Mouse (Mus musculus): Measurements from ENCODE around the gene Prkce. TPM values are rescaled to one million over a fixed set of nuclear protein-coding genes. Genes with fewer than 3 reads are reported as not detected.

Gene Prkce
- polyA plus RNA-seq, 1 experiment from 2014 or later, result 6.3 TPM

- no peaks in the 10 kb centered on the region for H3K9me3 ChIP-seq
- ATAC-seq (ENCODE audit: insufficient read depth, low FRiP score, low read depth), result no peak
These were observed 17.1 kb downstream of the Prkce start for GRCm38 (mm10) chr17:86184552-86185209.

GRCm38 (mm10) chr17:86185584-86185983 lies 18.0 kb downstream of the Prkce start:
- Histone ChIP-seq H3K4me1 (peaks cover 8% of the 10 kb centered on the region), H3K27me3 (replicated peaks) (no peaks in the 10 kb centered on the region), H3K27ac (no peak overlapping the region), H3K4me3 (replicated peaks) (no peak overlapping the region), H3K9ac (no peak overlapping the region), H3K4me2 (peak overlapping the region; percentile 16; the same call in 1 of the 2 replicates), H3K36me3 (no peaks in the 10 kb centered on the region), H3K9me3 (no peaks in the 10 kb centered on the region)
- peak; percentile 76 for ATAC-seq (ENCODE audit: insufficient read depth, low FRiP score, low read depth)
- WGBS, result 20% methylated on average over 7 of the region's 7 CpGs

More at GRCm38 (mm10) chr17:86184552-86185209, 17.1 kb downstream of the Prkce start:
- no peak overlapping the region for H3K27ac ChIP-seq
- no peak overlapping the region for H3K4me2 ChIP-seq
- H3K4me3 ChIP-seq (replicated peaks), result no peak overlapping the region
- no peak overlapping the region for H3K9ac ChIP-seq
- no peaks in the 10 kb centered on the region for H3K36me3 ChIP-seq
- peaks cover 8% of the 10 kb centered on the region for H3K4me1 ChIP-seq
- WGBS, result 31% methylated on average over 9 of the region's 9 CpGs
- no peaks in the 10 kb centered on the region for H3K27me3 ChIP-seq (replicated peaks)

DNA sequence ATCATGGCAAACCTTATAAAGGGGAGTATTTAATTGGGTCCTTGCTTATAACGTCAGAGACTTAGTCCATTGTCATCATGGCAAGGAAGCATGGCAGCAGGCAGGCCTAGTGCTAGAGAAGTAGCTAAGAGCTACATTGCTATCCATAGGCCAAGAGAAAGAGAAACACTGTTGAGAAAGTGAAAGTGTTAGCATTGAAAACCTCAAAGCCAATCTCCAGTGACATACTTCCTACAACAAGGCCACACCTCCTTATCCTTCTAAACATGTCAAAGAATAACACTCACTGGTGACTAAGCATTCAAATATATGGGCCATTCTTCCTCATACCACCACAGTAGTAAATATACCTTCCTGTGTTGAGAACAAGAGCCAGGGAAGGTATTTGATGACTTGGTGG lies 20.2 kb downstream of the Prkce start:
- Histone ChIP-seq H3K4me3 (replicated peaks) (no peak overlapping the region), H3K27me3 (replicated peaks) (no peaks in the 10 kb centered on the region), H3K27ac (no peak overlapping the region), H3K9ac (no peak overlapping the region), H3K36me3 (no peaks in the 10 kb centered on the region), H3K9me3 (no peaks in the 10 kb centered on the region), H3K4me1 (peaks cover 8% of the 10 kb centered on the region), H3K4me2 (no peak overlapping the region)
- no peak for ATAC-seq (ENCODE audit: insufficient read depth, low FRiP score, low read depth)
- WGBS, result 87% methylated on average over 1 of the region's 1 CpGs

- no peak for ATAC-seq (ENCODE audit: insufficient read depth, low FRiP score, low read depth)
- no peak overlapping the region for H3K27ac ChIP-seq
- no peaks in the 10 kb centered on the region for H3K27me3 ChIP-seq (replicated peaks)
- 70% methylated on average over 6 of the region's 6 CpGs for WGBS
- H3K4me2 ChIP-seq, result no peak overlapping the region
- H3K36me3 ChIP-seq, result no peaks in the 10 kb centered on the region
- no peaks in the 10 kb centered on the region for H3K9me3 ChIP-seq
- no peak overlapping the region for H3K9ac ChIP-seq
- no peak overlapping the region for H3K4me3 ChIP-seq (replicated peaks)
- H3K4me1 ChIP-seq, result no peaks in the 10 kb centered on the region
These were observed 26.4 kb downstream of the Prkce start for GRCm38 (mm10) chr17:86193979-86194378.

DNA sequence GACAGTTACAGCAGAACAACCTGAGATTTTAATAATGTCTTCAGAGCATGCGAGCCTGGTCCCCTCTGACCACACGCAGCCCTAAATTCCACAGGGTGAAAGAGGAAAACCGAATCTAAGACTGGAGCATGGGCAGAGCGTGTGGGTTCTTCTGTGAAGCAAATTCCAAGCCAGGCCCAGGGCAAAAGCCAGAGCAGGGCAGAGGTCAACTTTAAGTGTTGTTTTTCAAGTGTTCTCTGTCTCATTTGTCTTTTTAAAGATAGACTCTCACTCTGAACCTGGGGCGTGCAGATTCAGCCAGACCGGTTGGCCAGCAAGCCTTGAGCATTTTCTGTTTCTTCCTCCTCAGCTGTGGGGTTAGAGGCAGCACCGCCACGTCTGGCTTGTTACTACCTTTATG lies 27.3 kb downstream of the Prkce start:
- Histone ChIP-seq H3K9me3 (no peaks in the 10 kb centered on the region), H3K9ac (no peak overlapping the region), H3K4me1 (no peaks in the 10 kb centered on the region), H3K4me3 (replicated peaks) (no peak overlapping the region), H3K27me3 (replicated peaks) (no peaks in the 10 kb centered on the region), H3K4me2 (no peak overlapping the region), H3K36me3 (no peaks in the 10 kb centered on the region), H3K27ac (no peak overlapping the region)
- ATAC-seq (ENCODE audit: insufficient read depth, low FRiP score, low read depth), result no peak
- 73% methylated on average over 8 of the region's 8 CpGs for WGBS

GRCm38 (mm10) chr17:86198496-86199465 lies 31.2 kb downstream of the Prkce start:
- Histone ChIP-seq H3K4me2 (no peak overlapping the region), H3K36me3 (no peaks in the 10 kb centered on the region), H3K4me1 (peaks cover 1% of the 10 kb centered on the region; the same call in 1 of the 2 replicates), H3K9me3 (no peaks in the 10 kb centered on the region), H3K4me3 (replicated peaks) (no peak overlapping the region), H3K9ac (no peak overlapping the region), H3K27ac (no peak overlapping the region), H3K27me3 (replicated peaks) (no peaks in the 10 kb centered on the region)
- no peak for ATAC-seq (ENCODE audit: insufficient read depth, low FRiP score, low read depth)
- 70% methylated on average over 16 of the region's 16 CpGs for WGBS

GRCm38 (mm10) chr17:86201981-86202380 lies 34.4 kb downstream of the Prkce start:
- H3K9ac ChIP-seq, result no peak overlapping the region
- no peaks in the 10 kb centered on the region for H3K9me3 ChIP-seq
- H3K4me3 ChIP-seq (replicated peaks), result no peak overlapping the region
- H3K27ac ChIP-seq, result no peak overlapping the region
- no peak for ATAC-seq (ENCODE audit: insufficient read depth, low FRiP score, low read depth)
- 90% methylated on average over 7 of the region's 7 CpGs for WGBS
- peaks cover 5% of the 10 kb centered on the region; the same call in 1 of the 2 replicates for H3K4me1 ChIP-seq
- no peak overlapping the region for H3K4me2 ChIP-seq
- H3K36me3 ChIP-seq, result no peaks in the 10 kb centered on the region
- no peaks in the 10 kb centered on the region for H3K27me3 ChIP-seq (replicated peaks)

- H3K36me3 ChIP-seq, result no peaks in the 10 kb centered on the region
- no peak overlapping the region for H3K27ac ChIP-seq
- WGBS, result 83% methylated on average over 6 of the region's 6 CpGs
- no peak overlapping the region for H3K4me3 ChIP-seq (replicated peaks)
- no peak overlapping the region for H3K9ac ChIP-seq
- no peaks in the 10 kb centered on the region for H3K9me3 ChIP-seq
- no peak overlapping the region for H3K4me2 ChIP-seq
- ATAC-seq (ENCODE audit: insufficient read depth, low FRiP score, low read depth), result no peak
- H3K4me1 ChIP-seq, result peaks cover 5% of the 10 kb centered on the region; the same call in 1 of the 2 replicates
- no peaks in the 10 kb centered on the region for H3K27me3 ChIP-seq (replicated peaks)
These were observed 35.4 kb downstream of the Prkce start for GRCm38 (mm10) chr17:86202972-86203371.

GRCm38 (mm10) chr17:86203531-86204450 lies 36.2 kb downstream of the Prkce start:
- H3K9ac ChIP-seq, result no peak overlapping the region
- peaks cover 5% of the 10 kb centered on the region; the same call in 1 of the 2 replicates for H3K4me1 ChIP-seq
- no peaks in the 10 kb centered on the region for H3K9me3 ChIP-seq
- H3K4me2 ChIP-seq, result 0 out of 2 replicates have a peak overlapping the region, but pooled peaks have one; percentile 5
- ATAC-seq (ENCODE audit: insufficient read depth, low FRiP score, low read depth), result no peak; the same call in 1 of the 2 replicates
- H3K27me3 ChIP-seq (replicated peaks), result no peaks in the 10 kb centered on the region
- WGBS, result 68% methylated on average over 20 of the region's 20 CpGs
- no peak overlapping the region for H3K27ac ChIP-seq
- no peak overlapping the region for H3K4me3 ChIP-seq (replicated peaks)
- H3K36me3 ChIP-seq, result no peaks in the 10 kb centered on the region

DNA sequence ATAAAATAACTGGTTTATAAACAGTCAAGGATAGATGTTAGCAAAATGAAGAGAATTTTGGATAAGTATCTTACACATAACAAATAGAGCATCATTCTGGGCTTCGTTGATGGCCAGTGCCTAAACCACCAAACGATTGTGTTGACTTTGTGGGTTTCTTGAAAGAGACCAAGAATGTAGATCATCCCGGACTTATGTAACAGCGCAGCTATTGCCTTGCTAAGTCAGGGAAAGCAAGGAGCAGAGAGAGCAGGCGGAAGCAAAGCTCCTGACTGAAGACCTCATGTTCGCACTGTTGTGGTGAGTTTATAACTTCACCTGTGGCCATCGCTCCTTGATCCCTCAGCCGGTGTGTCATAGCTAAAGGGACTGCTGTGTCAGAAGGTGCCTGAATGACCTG lies 38.7 kb downstream of the Prkce start:
- Histone ChIP-seq H3K4me2 (no peak overlapping the region), H3K27ac (no peak overlapping the region), H3K27me3 (replicated peaks) (no peaks in the 10 kb centered on the region), H3K9me3 (no peaks in the 10 kb centered on the region), H3K4me3 (replicated peaks) (no peak overlapping the region), H3K4me1 (peaks cover 5% of the 10 kb centered on the region; the same call in 1 of the 2 replicates), H3K36me3 (no peaks in the 10 kb centered on the region), H3K9ac (no peak overlapping the region)
- ATAC-seq (ENCODE audit: insufficient read depth, low FRiP score, low read depth), result no peak
- WGBS, result 85% methylated on average over 8 of the region's 8 CpGs

DNA sequence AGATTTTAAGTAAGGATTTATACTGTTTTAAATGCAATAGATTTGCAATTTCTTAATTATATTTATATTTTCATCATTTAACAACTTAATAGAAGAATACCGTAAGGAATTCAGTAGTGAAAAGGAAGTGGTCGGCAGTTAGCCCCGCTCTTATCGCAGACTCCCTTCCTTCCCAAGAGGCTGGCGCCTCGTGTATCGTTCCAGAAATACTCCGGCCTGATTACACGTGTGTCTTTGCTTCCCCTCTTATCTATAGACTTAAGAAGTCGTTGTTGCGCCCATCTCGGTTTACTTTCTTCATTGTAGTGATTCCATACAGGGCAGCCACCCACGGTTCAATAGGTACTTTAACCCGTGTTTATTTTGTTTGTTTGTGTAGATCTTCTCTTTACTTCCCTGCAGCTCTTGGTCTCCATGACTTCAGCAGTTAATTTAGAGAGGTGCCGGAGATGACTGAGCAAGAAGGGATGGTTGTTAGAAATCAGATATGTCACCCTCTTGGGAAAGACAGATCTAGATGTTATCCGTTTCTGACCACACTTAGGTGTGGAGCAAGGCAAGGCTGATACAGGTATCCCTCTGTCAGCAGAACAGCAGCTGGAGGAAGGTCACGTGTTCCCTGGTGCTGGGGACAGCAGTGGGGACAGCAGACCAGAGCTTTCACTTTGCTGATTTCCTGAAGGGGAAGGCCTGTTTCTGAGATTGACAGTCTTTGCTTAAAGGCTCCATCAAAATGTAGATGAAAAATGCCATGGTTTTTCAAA lies 40.7 kb downstream of the Prkce start:
- H3K9ac ChIP-seq, result no peak overlapping the region
- no peaks in the 10 kb centered on the region for H3K27me3 ChIP-seq (replicated peaks)
- H3K27ac ChIP-seq, result no peak overlapping the region
- peaks cover 5% of the 10 kb centered on the region; the same call in 1 of the 2 replicates for H3K4me1 ChIP-seq
- no peak overlapping the region for H3K4me3 ChIP-seq (replicated peaks)
- H3K36me3 ChIP-seq, result no peaks in the 10 kb centered on the region
- 66% methylated on average over 17 of the region's 17 CpGs for WGBS
- H3K4me2 ChIP-seq, result no peak overlapping the region
- ATAC-seq (ENCODE audit: insufficient read depth, low FRiP score, low read depth), result no peak
- H3K9me3 ChIP-seq, result no peaks in the 10 kb centered on the region

All from stomach, embryonic 15.5 days (tissue).